Mouse (Mus musculus) CH12.LX (cell line): Measurements from ENCODE around the gene Trim44.

Experiments used
- BHLHE40 ChIP-seq: IDR thresholded peaks from 2 replicates; pipeline ENCODE4 v1.6.1; 2011; ENCODE audit warnings: mild to moderate bottlenecking, low read depth, low read length, improper control_type of control experiment
- CHD1 ChIP-seq: IDR thresholded peaks from 2 replicates; pipeline ENCODE4 v1.6.1; 2012; ENCODE audit warnings: low read depth, low read length, improper control_type of control experiment, inconsistent platforms
- CTCF ChIP-seq, 2 experiments: IDR thresholded peaks in 1 of 2; conservative IDR thresholded peaks in 1 of 2; 2 replicates each; pipeline ENCODE4 v1.5.1; 2011 to 2012; ENCODE audit warnings: low read depth in 2 of 2, low read length in 2 of 2, improper control_type of control experiment in 1 of 2, inconsistent platforms in 1 of 2, mild to moderate bottlenecking in 1 of 2, moderate library complexity in 1 of 2
- E2F4 ChIP-seq: IDR thresholded peaks from 2 replicates; pipeline ENCODE4 v1.6.1; 2011; ENCODE audit warnings: low read depth, low read length, improper control_type of control experiment; ENCODE audit not compliant: insufficient replicate concordance
- EP300 ChIP-seq: IDR thresholded peaks from 2 replicates; pipeline ENCODE4 v1.6.1; 2011; ENCODE audit warnings: low read length, improper control_type of control experiment
- GABPA ChIP-seq: IDR thresholded peaks from 2 replicates; pipeline ENCODE4 v1.6.1; 2012; ENCODE audit warnings: low read depth, low read length, improper control_type of control experiment, inconsistent platforms; ENCODE audit not compliant: insufficient replicate concordance
- MAZ ChIP-seq: IDR thresholded peaks from 2 replicates; pipeline ENCODE4 v1.6.1; 2012; ENCODE audit warnings: low read depth, mild to moderate bottlenecking, inconsistent platforms, low read length, improper control_type of control experiment, moderate library complexity
- MXI1 ChIP-seq: IDR thresholded peaks from 2 replicates; pipeline ENCODE4 v1.6.1; 2011; ENCODE audit warnings: mild to moderate bottlenecking, low read depth, low read length, improper control_type of control experiment
- POLR2A ChIP-seq: IDR thresholded peaks from 2 replicates; pipeline ENCODE4 v1.6.1; 2011; ENCODE audit warnings: low read depth, mild to moderate bottlenecking, improper control_type of control experiment, low read length
- POLR2AphosphoS2 ChIP-seq: IDR thresholded peaks from 2 replicates; pipeline ENCODE4 v1.6.1; 2011; ENCODE audit warnings: low read depth, low read length, improper control_type of control experiment
- SMC3 ChIP-seq: IDR thresholded peaks from 2 replicates; pipeline ENCODE4 v1.6.1; 2011; ENCODE audit warnings: low read depth, low read length, improper control_type of control experiment
- TCF12 ChIP-seq: IDR thresholded peaks from 2 replicates; pipeline ENCODE4 v1.6.1; 2014; ENCODE audit warnings: low read depth, mild to moderate bottlenecking, inconsistent platforms, low read length, improper control_type of control experiment
- USF2 ChIP-seq: conservative IDR thresholded peaks from 2 replicates; pipeline ENCODE4 v1.6.1; 2011; ENCODE audit warnings: low read depth, low read length, improper control_type of control experiment

GRCm38 (mm10) chr2:102393457-102393856 lies 14.2 kb downstream of the Trim44 start:
- TF ChIP-seq CTCF (conservative IDR thresholded peaks at IDR 0.05 in 1 of 2, IDR thresholded peaks at IDR 0.05 in 1 of 2; ENCODE audit: low read depth in 2 of 2, low read length in 2 of 2): no peak
- no peak for TF ChIP-seq TCF12
- TF ChIP-seq BHLHE40: no peak
- TF ChIP-seq POLR2AphosphoS2: no peak
- no peak for TF ChIP-seq POLR2A
- no peak for TF ChIP-seq SMC3
- no peak for TF ChIP-seq EP300
- TF ChIP-seq GABPA: no peak
- no peak for TF ChIP-seq MXI1
- TF ChIP-seq CHD1: no peak
- no peak for TF ChIP-seq USF2
- no peak for TF ChIP-seq MAZ
- TF ChIP-seq E2F4: no peak
